Mouse (Mus musculus) myocyte (in vitro differentiated cells): ENCODE measurements at regions not wholly inside any gene's neighbourhood (a gene's known extent, or its start where the extent isn't known, plus 50 kb on each side); places are given as distances from the start of the nearest gene placed in this dataset.

Source experiments
- MAX ChIP-seq: IDR thresholded peaks from one replicate; pipeline ENCODE4 v1.6.1; 2011; ENCODE audit warnings: low read depth, mild to moderate bottlenecking, control low read depth
- POLR2A ChIP-seq: IDR thresholded peaks from one replicate; pipeline ENCODE4 v1.6.1; 2011; ENCODE audit warnings: low read depth, mild to moderate bottlenecking, control low read depth, moderate library complexity; ENCODE audit not compliant: insufficient read length
- REST ChIP-seq: IDR thresholded peaks from one replicate; pipeline ENCODE4 v1.6.1; 2011; ENCODE audit warnings: mild to moderate bottlenecking, control low read depth, moderate library complexity; ENCODE audit not compliant: insufficient read depth, insufficient read length
- USF1 ChIP-seq: IDR thresholded peaks from one replicate; pipeline ENCODE4 v1.6.1; 2011; ENCODE audit warnings: low read depth, mild to moderate bottlenecking, control low read depth, moderate library complexity

- peak; percentile 51 for TF ChIP-seq USF1
- no peak for TF ChIP-seq REST
- TF ChIP-seq POLR2A = no peak
- TF ChIP-seq MAX = no peak
These were observed 225.8 kb upstream of the Vstm2b start for GRCm38 (mm10) chr7:40672348-40672747.
